Mouse (Mus musculus) C2C12 (cell line): ENCODE measurements around the gene Ubald2.

ENCODE experiments used
- CEBPB ChIP-seq: IDR thresholded peaks from one replicate; pipeline ENCODE4 v1.6.1; 2011; ENCODE audit warnings: low read depth, mild to moderate bottlenecking, control low read depth, moderate library complexity
- CTCF ChIP-seq: IDR thresholded peaks from one replicate; pipeline ENCODE4 v1.5.1; 2011; ENCODE audit not compliant: control insufficient read depth, insufficient read depth, insufficient read length
- USF1 ChIP-seq: IDR thresholded peaks from one replicate; pipeline ENCODE4 v1.6.1; 2011; ENCODE audit warnings: low read depth, mild to moderate bottlenecking, control low read depth, moderate library complexity

DNA sequence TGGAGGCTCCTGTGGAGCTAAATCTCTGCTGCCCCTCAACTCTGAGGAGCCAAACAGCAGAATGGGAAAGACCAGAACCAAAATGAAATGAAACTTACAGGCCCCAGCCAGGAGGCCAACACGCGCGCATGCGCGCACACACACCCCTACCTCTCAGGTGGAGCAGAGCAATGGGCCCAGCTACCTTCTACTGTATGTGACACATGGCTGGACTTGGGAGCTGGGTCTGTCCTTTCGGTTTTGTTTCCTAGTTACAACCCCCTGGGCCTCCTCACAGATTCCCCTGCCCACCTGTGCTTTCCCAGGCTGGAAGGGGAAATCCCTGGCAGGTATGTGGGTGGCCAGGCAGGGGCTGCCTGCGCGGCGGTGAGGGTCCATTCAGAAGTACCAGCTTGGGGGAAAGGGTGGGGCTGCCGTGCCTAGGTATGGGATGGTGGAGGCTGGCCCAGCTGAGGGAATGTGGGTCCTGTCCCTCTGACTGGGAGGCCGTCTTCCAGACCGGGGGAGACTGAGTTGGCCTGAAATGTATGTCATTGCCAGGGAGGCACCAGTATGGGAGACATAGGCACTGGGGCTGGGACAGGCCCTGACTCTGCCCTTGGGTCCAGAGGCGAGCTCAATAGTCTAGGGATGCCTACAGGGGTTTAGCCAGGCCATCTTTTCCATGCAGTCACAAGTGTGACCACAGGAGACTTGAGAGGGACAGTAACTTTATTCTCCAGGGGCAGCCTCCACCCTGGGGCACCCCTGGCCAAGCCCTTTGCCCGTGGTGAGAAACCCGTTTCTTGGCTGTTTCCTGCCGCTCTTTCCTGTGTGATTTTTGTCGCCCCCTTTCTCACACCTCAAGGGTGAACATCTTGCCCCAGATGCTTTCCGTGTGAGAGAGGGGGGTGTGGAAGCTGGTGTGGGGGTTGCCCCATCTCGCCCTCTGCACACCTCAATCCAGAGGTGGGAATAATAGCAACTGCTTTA is 5.7 kb downstream of the Ubald2 start:
- no peak for TF ChIP-seq CTCF
- no peak for TF ChIP-seq CEBPB
- no peak for TF ChIP-seq USF1
